Mouse (Mus musculus): ENCODE results near the gene Hamp. TPM values are rescaled to one million over a fixed set of nuclear protein-coding genes. Genes with fewer than 3 reads are reported as not detected.
"Not testable (repeated sequence)": the region's sequence is repeated elsewhere in the genome, so short reads cannot be mapped to it uniquely, and the experiment has no call there.

Hamp gene
- polyA plus RNA-seq, 1 experiment from 2014 or later, result not detected

- peak; percentile 68 for ATAC-seq (replicated peaks; ENCODE audit: insufficient number of reproducible peaks, insufficient read depth, low FRiP score, low read depth)
- Histone ChIP-seq H3K36me3 (peaks cover 39% of the 10 kb centered on the region), H3K9ac (peak overlapping the region; percentile 98), H3K4me3 (peak overlapping the region; percentile 96), H3K27me3 (no peaks in the 10 kb centered on the region), H3K27ac (peak overlapping the region; percentile 99), H3K9me3 (replicated peaks) (no peaks in the 10 kb centered on the region), H3K4me1 (replicated peaks) (peaks cover 22% of the 10 kb centered on the region), H3K4me2 (peak overlapping the region; percentile 91)
- under 1% methylated on average over 62 of the region's 64 CpGs for WGBS
Observed at GRCm38 (mm10) chr7:30955584-30956356, 11.9 kb upstream of the Hamp start.

- Histone ChIP-seq H3K27ac (no peak overlapping the region), H3K4me2 (peak overlapping the region; percentile 91), H3K9ac (no peak overlapping the region), H3K36me3 (peaks cover 40% of the 10 kb centered on the region), H3K27me3 (no peaks in the 10 kb centered on the region), H3K4me3 (peak overlapping the region; percentile 96; the same call in 1 of the 2 replicates), H3K9me3 (replicated peaks) (no peaks in the 10 kb centered on the region), H3K4me1 (replicated peaks) (peaks cover 22% of the 10 kb centered on the region)
- WGBS, result 92% methylated on average over 12 of the region's 12 CpGs
- no peak for ATAC-seq (replicated peaks; ENCODE audit: insufficient number of reproducible peaks, insufficient read depth, low FRiP score, low read depth)
Observed at GRCm38 (mm10) chr7:30954971-30955520, 11.2 kb upstream of the Hamp start.

GRCm38 (mm10) chr7:30954036-30954435, 10.2 kb upstream of the Hamp start:
- no peak overlapping the region for H3K9ac ChIP-seq
- peaks cover 22% of the 10 kb centered on the region for H3K4me1 ChIP-seq (replicated peaks)
- no peak overlapping the region for H3K27ac ChIP-seq
- H3K9me3 ChIP-seq (replicated peaks), result no peaks in the 10 kb centered on the region
- WGBS, result 70% methylated on average over 3 of the region's 3 CpGs
- no peak overlapping the region for H3K4me2 ChIP-seq
- peaks cover 46% of the 10 kb centered on the region for H3K36me3 ChIP-seq
- ATAC-seq (replicated peaks; ENCODE audit: insufficient number of reproducible peaks, insufficient read depth, low FRiP score, low read depth), result no peak
- no peak overlapping the region for H3K4me3 ChIP-seq
- H3K27me3 ChIP-seq, result no peaks in the 10 kb centered on the region

- WGBS, result 83% methylated on average over 6 of the region's 6 CpGs
- Histone ChIP-seq H3K4me3 (no peak overlapping the region), H3K9me3 (replicated peaks) (no peaks in the 10 kb centered on the region), H3K27ac (no peak overlapping the region), H3K4me1 (replicated peaks) (peaks cover 17% of the 10 kb centered on the region), H3K4me2 (no peak overlapping the region), H3K27me3 (no peaks in the 10 kb centered on the region), H3K9ac (no peak overlapping the region), H3K36me3 (peaks cover 49% of the 10 kb centered on the region)
- ATAC-seq (replicated peaks; ENCODE audit: insufficient number of reproducible peaks, insufficient read depth, low FRiP score, low read depth), result no peak
Observed at GRCm38 (mm10) chr7:30953459-30953858, 9.6 kb upstream of the Hamp start.

GRCm38 (mm10) chr7:30952441-30953265, 8.8 kb upstream of the Hamp start:
- no peak for ATAC-seq (replicated peaks; ENCODE audit: insufficient number of reproducible peaks, insufficient read depth, low FRiP score, low read depth)
- Histone ChIP-seq H3K27me3 (no peaks in the 10 kb centered on the region), H3K4me3 (no peak overlapping the region), H3K36me3 (peaks cover 49% of the 10 kb centered on the region), H3K4me1 (replicated peaks) (peaks cover 10% of the 10 kb centered on the region), H3K9ac (no peak overlapping the region), H3K4me2 (no peak overlapping the region), H3K27ac (no peak overlapping the region), H3K9me3 (replicated peaks) (no peaks in the 10 kb centered on the region)
- 93% methylated on average over 16 of the region's 16 CpGs for WGBS

GRCm38 (mm10) chr7:30949902-30950301, 6.1 kb upstream of the Hamp start:
- not testable (repeated sequence) for H3K27me3 ChIP-seq; H3K4me1 ChIP-seq (replicated peaks); H3K4me2 ChIP-seq; H3K4me3 ChIP-seq; H3K9ac ChIP-seq; H3K27ac ChIP-seq; H3K9me3 ChIP-seq (replicated peaks); ATAC-seq (replicated peaks; ENCODE audit: insufficient number of reproducible peaks, insufficient read depth, low FRiP score, low read depth)
- WGBS, result 83% methylated on average over 3 of the region's 3 CpGs
- H3K36me3 ChIP-seq, result peaks cover 53% of the 10 kb centered on the region

- no peak overlapping the region for H3K4me3 ChIP-seq
- ATAC-seq (replicated peaks; ENCODE audit: insufficient number of reproducible peaks, insufficient read depth, low FRiP score, low read depth), result no peak
- H3K36me3 ChIP-seq, result peaks cover 17% of the 10 kb centered on the region; the same call in 1 of the 2 replicates
- H3K9ac ChIP-seq, result no peak overlapping the region
- H3K9me3 ChIP-seq (replicated peaks), result no peaks in the 10 kb centered on the region
- H3K27me3 ChIP-seq, result no peaks in the 10 kb centered on the region
- no peaks in the 10 kb centered on the region for H3K4me1 ChIP-seq (replicated peaks)
- WGBS, result 96% methylated on average over 7 of the region's 7 CpGs
- H3K4me2 ChIP-seq, result no peak overlapping the region
- H3K27ac ChIP-seq, result no peak overlapping the region
Observed at GRCm38 (mm10) chr7:30945876-30946275, 2.0 kb upstream of the Hamp start.

- ATAC-seq (replicated peaks; ENCODE audit: insufficient number of reproducible peaks, insufficient read depth, low FRiP score, low read depth); H3K27me3 ChIP-seq; H3K9me3 ChIP-seq (replicated peaks); H3K27ac ChIP-seq; H3K4me3 ChIP-seq; H3K4me2 ChIP-seq; H3K4me1 ChIP-seq (replicated peaks); H3K9ac ChIP-seq: not testable (repeated sequence)
- WGBS, result 84% methylated on average over 7 of the region's 7 CpGs
- H3K36me3 ChIP-seq, result peaks cover 15% of the 10 kb centered on the region; the same call in 1 of the 2 replicates
Observed at GRCm38 (mm10) chr7:30945466-30945865, 1.6 kb upstream of the Hamp start.

- not testable (repeated sequence) for H3K4me1 ChIP-seq (replicated peaks); H3K27me3 ChIP-seq; H3K9me3 ChIP-seq (replicated peaks); ATAC-seq (replicated peaks; ENCODE audit: insufficient number of reproducible peaks, insufficient read depth, low FRiP score, low read depth); H3K9ac ChIP-seq; H3K4me2 ChIP-seq; H3K27ac ChIP-seq; H3K4me3 ChIP-seq
- 54% methylated on average over 2 of the region's 2 CpGs for WGBS
- H3K36me3 ChIP-seq, result peaks cover 12% of the 10 kb centered on the region; the same call in 1 of the 2 replicates
Observed at GRCm38 (mm10) chr7:30944706-30945105, 874 bp upstream of the Hamp start.

- H3K27ac ChIP-seq; ATAC-seq (replicated peaks; ENCODE audit: insufficient number of reproducible peaks, insufficient read depth, low FRiP score, low read depth); H3K4me2 ChIP-seq; H3K4me1 ChIP-seq (replicated peaks); H3K9ac ChIP-seq; H3K27me3 ChIP-seq; H3K36me3 ChIP-seq; H3K9me3 ChIP-seq (replicated peaks); H3K4me3 ChIP-seq: not testable (repeated sequence)
- whole genome bisulfite sequencing, result 37% methylated on average over 3 of the region's 3 CpGs
Observed at GRCm38 (mm10) chr7:30942365-30942764, 1.5 kb downstream of the Hamp start.

- H3K9me3 ChIP-seq (replicated peaks); H3K4me2 ChIP-seq; ATAC-seq (replicated peaks; ENCODE audit: insufficient number of reproducible peaks, insufficient read depth, low FRiP score, low read depth); H3K4me1 ChIP-seq (replicated peaks); H3K9ac ChIP-seq; H3K36me3 ChIP-seq; H3K27me3 ChIP-seq; H3K27ac ChIP-seq; H3K4me3 ChIP-seq: not testable (repeated sequence)
- 72% methylated on average over 1 of the region's 1 CpGs for WGBS
Observed at GRCm38 (mm10) chr7:30940070-30940469, 3.8 kb downstream of the Hamp start.

Data from heart, embryonic 15.5 days (tissue).